Mouse (Mus musculus) liver, embryonic 16.5 days (tissue): ENCODE data around the gene Kcnn1. TPM values are rescaled to one million over a fixed set of nuclear protein-coding genes. Genes with fewer than 3 reads are reported as not detected.

Source experiments
- ATAC-seq: fragments of 200-750 bp; cut with Nextera tagmentation; 2 replicates; pipeline ENCODE4 v1.8.0; 2017; ENCODE audit warnings: low read depth, mild to moderate bottlenecking, moderate number of reproducible peaks, moderate library complexity
- H3K27ac ChIP-seq: fragments of 300-500 bp; sonication (generic); 2 replicates; pipeline ENCODE4 v1.5.1; 2014; ENCODE audit warnings: mild to moderate bottlenecking, low read length
- H3K27me3 ChIP-seq: fragments of 300-500 bp; sonication (generic); 2 replicates; pipeline ENCODE4 v1.6.1; 2014; ENCODE audit warnings: low read depth, low read length, mixed read lengths; ENCODE audit not compliant: control insufficient read depth, insufficient read depth
- H3K36me3 ChIP-seq: fragments of 300-500 bp; sonication (generic); 2 replicates; pipeline ENCODE4 v1.6.1; 2014; ENCODE audit warnings: mild to moderate bottlenecking; ENCODE audit not compliant: control insufficient read depth, insufficient read depth
- H3K4me1 ChIP-seq: fragments of 300-500 bp; sonication (generic); 2 replicates; pipeline ENCODE4 v1.6.1; 2014; ENCODE audit warnings: low read depth, low read length, mixed read lengths; ENCODE audit not compliant: control insufficient read depth
- H3K4me2 ChIP-seq: fragments of 300-500 bp; sonication (generic); 2 replicates; pipeline ENCODE4 v1.6.1; 2014; ENCODE audit warnings: low read depth, low read length, mixed read lengths
- H3K4me3 ChIP-seq: fragments of 300-500 bp; sonication (generic); 2 replicates; pipeline ENCODE4 v1.5.1; 2014; ENCODE audit warnings: low read depth, mild to moderate bottlenecking, low read length
- H3K9ac ChIP-seq: fragments of 300-500 bp; sonication (generic); 2 replicates; pipeline ENCODE4 v1.6.1; 2014; ENCODE audit warnings: low read depth, low read length
- H3K9me3 ChIP-seq: fragments of 300-500 bp; sonication (generic); replicated peaks from 2 replicates; pipeline ENCODE4 v1.6.1; 2016; ENCODE audit warnings: low read length; ENCODE audit not compliant: control insufficient read depth
- WGBS: fragments of 180-500 bp; shearing (Covaris S2); extraction: QIAGEN DNeasy Blood & Tissue Kit; methylation state at CpG from one replicate; pipeline ENCODE4 v1.1.7; 2014; ENCODE audit not compliant: insufficient replicate concordance; 5-methylcytosine and 5-hydroxymethylcytosine counted together
- polyA plus RNA-seq: library from polyadenylated mRNA; unstranded; fragments of >200 nt; fragmentation: Nextera tagmentation; extraction: Ambion mirVana; gene quantifications from 2 replicates; pipeline ENCODE4 v1.2.1, GENCODE M21; 2015

The Kcnn1 gene
- polyA plus RNA-seq: 0.20 and 0.46 TPM in 2 replicates

DNA sequence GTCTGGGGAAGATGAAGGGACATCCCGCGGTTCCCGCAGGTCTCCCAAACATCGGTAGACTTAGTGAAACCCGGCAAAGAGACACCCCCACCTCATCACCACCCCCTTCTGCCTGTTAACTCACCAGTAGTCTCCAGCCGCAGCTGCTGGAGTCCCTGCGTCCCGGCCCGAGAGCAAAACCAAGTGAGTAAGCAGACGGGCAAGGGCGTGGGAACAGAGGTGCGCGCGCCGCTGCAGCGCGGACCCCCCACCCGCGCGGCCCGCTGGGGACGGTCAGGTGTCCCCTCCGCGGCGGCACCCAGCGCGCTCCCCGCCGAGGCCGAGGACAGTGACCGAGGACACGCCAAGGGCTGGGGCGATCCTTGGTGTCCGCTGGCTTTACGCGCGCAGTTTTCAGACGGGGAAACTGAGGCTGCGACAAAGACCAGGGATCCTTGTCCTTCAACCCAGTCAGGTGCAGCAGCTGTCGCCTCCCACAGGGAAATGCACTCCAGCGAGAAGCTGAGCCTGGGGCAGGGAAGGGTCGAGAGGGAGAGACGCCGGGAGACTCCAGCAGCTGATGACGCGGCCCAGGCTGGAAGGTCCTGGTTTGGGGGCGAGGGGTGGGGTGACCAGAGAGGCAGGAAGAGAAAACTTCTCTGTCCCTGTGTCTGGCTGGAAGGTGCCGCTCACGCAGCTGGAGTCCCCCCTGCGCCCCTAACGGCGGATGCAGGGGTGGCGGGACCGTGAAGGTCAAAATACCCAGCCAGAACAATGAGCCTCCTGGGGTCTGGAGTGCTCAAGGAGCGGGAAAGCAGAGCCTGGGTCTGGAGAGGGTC, at the start of gene Kcnn1:
Gene Kcnn1, minus strand, starts transcription at position 435 of the 818 bp plus-strand sequence.
- 1% methylated on average over 55 of the region's 55 CpGs for WGBS
- H3K9ac ChIP-seq: no peak within 1 kb of the TSS
- peak within 1 kb of the TSS; percentile 44 for H3K4me2 ChIP-seq
- no peak for ATAC-seq
- H3K4me3 ChIP-seq: peak within 1 kb of the TSS; percentile 22
- peaks cover 2% of the 10 kb centered on the region; the same call in 1 of the 2 replicates for H3K36me3 ChIP-seq
- H3K27me3 ChIP-seq: peaks cover 49% of the 10 kb centered on the region
- H3K9me3 ChIP-seq: no peaks in the 10 kb centered on the region
- H3K4me1 ChIP-seq: peaks cover 44% of the 10 kb centered on the region
- no peak within 1 kb of the TSS for H3K27ac ChIP-seq

DNA sequence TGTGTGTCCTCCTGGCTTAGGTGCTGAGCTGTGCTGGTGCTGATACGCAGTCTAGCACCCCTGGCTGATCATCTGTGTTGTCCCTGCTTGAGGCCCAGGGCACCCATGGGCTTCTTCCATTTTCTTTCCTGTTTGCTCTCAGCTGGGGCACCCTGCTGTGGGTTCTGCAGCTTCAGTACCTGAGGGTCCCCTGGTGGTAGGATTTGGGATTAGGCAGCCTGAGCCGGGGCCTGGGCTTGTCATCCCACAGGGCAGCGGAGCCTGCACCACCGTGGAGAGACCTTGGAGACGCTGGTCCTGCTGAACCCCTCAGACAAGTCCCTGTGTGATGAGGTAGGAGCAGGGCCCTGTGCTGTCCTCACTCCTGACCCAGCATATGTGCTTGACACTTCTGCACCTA, 48.5 kb upstream of the Kcnn1 start:
- Histone ChIP-seq H3K9ac (no peak overlapping the region), H3K9me3 (no peaks in the 10 kb centered on the region), H3K27ac (no peak overlapping the region), H3K36me3 (peaks cover 33% of the 10 kb centered on the region), H3K27me3 (no peaks in the 10 kb centered on the region), H3K4me3 (no peak overlapping the region), H3K4me1 (peaks cover 5% of the 10 kb centered on the region), H3K4me2 (no peak overlapping the region)
- no peak for ATAC-seq
- WGBS: 77% methylated on average over 5 of the region's 5 CpGs

DNA sequence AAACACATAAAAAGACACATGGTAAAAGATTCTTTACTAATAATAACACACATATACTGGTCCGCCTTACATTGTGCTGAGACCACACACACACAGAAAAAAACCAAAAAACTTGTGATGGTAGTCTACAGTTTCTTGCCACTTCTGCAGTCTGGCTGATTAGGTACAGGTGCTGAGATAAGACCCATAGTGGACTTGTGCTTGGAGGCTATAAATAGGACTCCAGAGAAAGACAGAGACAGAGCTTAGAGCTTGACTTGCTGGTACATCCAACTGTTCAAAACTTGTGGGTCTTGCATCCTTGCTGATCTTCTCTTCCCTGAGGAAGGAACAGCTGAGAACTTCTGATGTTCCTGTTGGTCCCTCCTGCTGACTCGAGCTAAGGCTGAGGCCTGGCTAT, 44.5 kb upstream of the Kcnn1 start:
- no peaks in the 10 kb centered on the region for H3K27me3 ChIP-seq
- no peak overlapping the region for H3K4me3 ChIP-seq
- H3K27ac ChIP-seq: no peak overlapping the region
- H3K4me1 ChIP-seq: peaks cover 20% of the 10 kb centered on the region
- ATAC-seq: no peak
- peaks cover 1% of the 10 kb centered on the region for H3K36me3 ChIP-seq
- H3K9me3 ChIP-seq: no peaks in the 10 kb centered on the region
- 39% methylated on average over 2 of the region's 2 CpGs for WGBS
- H3K9ac ChIP-seq: no peak overlapping the region
- H3K4me2 ChIP-seq: no peak overlapping the region

DNA sequence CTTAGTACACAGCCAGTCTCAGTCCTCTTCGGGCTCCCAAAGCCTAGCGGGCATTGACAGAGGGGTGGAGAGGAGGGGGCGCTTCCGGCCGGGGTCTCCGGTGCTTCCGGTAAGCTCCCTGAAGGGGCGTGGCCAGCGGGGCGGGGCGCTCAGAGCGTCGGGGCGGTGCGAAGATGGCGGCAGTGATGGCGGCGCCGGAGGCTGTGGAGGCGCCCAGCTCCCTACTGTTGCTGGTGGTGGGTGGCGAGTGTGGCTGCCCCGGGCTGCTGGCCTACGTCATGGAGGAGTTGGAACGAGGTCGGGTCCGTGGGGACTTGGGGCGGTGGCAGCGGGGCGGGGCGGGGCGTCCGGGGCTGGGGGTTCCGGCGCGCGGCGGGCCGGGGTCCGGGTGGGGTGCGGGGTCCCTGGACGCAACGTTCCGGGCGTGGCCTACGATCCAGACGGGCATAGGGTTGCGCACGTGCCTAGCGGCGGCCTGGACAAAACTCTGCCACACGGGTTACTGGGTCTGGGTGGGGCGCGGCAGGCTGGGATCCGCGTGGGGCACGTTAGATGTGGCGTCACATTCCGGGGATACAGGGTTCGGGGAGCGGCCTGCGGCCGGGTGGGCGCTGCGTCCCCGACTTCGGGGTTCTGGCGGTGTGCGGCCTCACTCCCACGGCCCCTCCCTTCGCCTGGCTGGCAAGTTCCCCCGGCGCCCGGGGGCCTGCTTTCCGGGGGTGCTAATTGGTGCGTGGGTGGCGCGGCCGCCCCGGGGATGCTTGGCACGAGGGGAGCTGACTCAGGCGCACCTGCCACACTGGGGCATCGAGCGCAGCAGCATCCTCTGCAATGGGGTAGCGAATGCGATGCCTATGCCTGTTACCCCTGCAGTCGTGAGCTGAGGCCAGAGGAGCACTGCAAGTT, 43.0 kb upstream of the Kcnn1 start, which contains the start of gene Map1s:
Gene Map1s, plus strand, starts transcription at position 102 of the 906 bp plus-strand sequence.
- Histone ChIP-seq H3K4me2 (peak within 1 kb of the TSS; percentile 92), H3K4me3 (peak within 1 kb of the TSS; percentile 81), H3K36me3 (no peaks in the 10 kb centered on the region), H3K27me3 (no peaks in the 10 kb centered on the region), H3K9me3 (no peaks in the 10 kb centered on the region), H3K9ac (peak within 1 kb of the TSS; percentile 85), H3K27ac (peak within 1 kb of the TSS; percentile 75), H3K4me1 (peaks cover 20% of the 10 kb centered on the region)
- 1% methylated on average over 85 of the region's 86 CpGs for WGBS
- ATAC-seq: peak; percentile 77

DNA sequence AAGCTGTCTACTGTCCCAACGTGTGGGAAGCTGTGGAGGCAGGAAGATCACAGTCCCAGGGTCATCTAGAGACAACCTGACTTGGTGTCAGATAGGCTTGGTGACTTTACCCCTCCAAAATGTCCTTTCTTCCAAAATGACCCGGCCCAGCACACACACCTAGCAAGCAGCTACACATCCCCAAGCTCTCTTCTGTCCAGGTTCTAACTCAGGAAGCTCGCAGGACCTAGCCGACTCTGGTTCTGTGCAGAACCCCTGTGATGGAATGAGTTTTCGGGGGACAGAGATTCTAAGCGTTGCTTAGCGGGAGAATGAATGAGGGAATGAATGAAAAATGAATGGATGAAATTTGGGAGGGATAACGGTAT, 42.4 kb upstream of the Kcnn1 start:
- peak overlapping the region; percentile 92 for H3K4me2 ChIP-seq
- peak overlapping the region; percentile 81 for H3K4me3 ChIP-seq
- H3K27me3 ChIP-seq: no peaks in the 10 kb centered on the region
- no peak for ATAC-seq
- peak overlapping the region; percentile 85 for H3K9ac ChIP-seq
- 6% methylated on average over 8 of the region's 8 CpGs for WGBS
- peaks cover 20% of the 10 kb centered on the region for H3K4me1 ChIP-seq
- no peaks in the 10 kb centered on the region for H3K9me3 ChIP-seq
- H3K36me3 ChIP-seq: no peaks in the 10 kb centered on the region
- peak overlapping the region; percentile 75 for H3K27ac ChIP-seq

DNA sequence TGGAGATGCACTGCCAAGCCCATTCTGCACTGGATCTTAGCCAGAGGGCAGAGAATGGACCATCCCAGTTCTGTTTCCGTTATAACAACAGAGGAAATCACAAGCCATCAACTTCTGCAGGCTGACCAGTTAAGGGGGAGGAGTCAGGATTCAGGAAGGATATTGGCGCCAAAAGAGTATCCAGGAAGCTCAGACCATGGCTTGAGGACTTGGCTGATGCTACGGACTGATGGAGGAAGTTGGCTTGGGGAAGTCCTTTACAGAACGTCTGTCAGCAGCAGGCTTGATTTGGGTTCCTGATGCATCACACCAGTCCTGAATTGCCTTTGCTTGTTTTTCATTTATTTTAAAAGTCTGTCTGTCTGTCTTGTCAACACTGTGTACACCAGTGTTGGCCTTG, 41.5 kb upstream of the Kcnn1 start:
- peak overlapping the region; percentile 75; the same call in 1 of the 2 replicates for H3K27ac ChIP-seq
- peaks cover 20% of the 10 kb centered on the region for H3K4me1 ChIP-seq
- no peaks in the 10 kb centered on the region for H3K27me3 ChIP-seq
- H3K4me3 ChIP-seq: no peak overlapping the region
- H3K36me3 ChIP-seq: no peaks in the 10 kb centered on the region
- H3K9ac ChIP-seq: no peak overlapping the region
- WGBS: 21% methylated on average over 4 of the region's 4 CpGs
- H3K4me2 ChIP-seq: no peak overlapping the region
- no peak for ATAC-seq
- no peaks in the 10 kb centered on the region for H3K9me3 ChIP-seq

DNA sequence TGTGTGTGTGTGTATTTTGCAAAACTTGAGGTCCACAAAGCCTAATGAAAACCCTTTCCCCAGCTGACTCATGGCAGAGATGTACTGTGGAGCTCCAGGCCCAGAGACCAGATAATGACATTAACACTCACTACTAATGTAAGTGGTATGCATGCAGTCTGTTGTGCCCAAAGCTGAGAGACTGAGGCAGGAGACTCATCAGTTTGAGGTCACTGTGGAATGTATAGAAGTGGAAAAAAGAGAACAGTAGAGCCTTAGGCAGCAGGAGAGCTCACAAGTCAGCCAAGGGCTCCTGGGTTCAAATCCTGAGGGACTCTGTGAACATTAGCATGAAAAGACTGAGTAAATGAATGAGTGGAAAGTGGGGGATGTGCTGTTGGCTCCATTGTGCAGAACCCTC, 40.5 kb upstream of the Kcnn1 start:
- H3K27me3 ChIP-seq: no peaks in the 10 kb centered on the region
- H3K4me2 ChIP-seq: no peak overlapping the region
- no peak overlapping the region for H3K9ac ChIP-seq
- no peak for ATAC-seq
- no peak overlapping the region for H3K4me3 ChIP-seq
- no peak overlapping the region for H3K27ac ChIP-seq
- H3K36me3 ChIP-seq: no peaks in the 10 kb centered on the region
- H3K4me1 ChIP-seq: peaks cover 20% of the 10 kb centered on the region
- H3K9me3 ChIP-seq: no peaks in the 10 kb centered on the region

DNA sequence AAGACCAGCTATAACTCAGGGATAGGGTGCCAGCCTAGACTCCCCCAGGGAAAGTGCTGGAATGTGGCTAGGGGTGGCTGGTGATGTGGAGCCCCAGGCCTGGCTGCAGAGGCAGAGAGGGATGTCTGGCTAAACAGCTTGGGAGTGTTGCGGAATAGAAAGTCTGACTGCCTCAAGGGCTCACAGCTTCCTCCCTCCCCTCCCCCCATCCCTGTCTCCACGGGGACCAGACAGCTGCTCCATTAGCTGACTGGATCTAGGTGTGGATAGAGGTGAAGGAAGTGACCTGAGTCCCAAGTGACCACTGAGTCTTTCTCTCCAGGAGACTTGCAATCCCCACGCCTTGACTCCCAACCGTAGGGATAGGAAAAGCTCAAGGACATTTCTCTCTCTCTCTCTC, 40.1 kb upstream of the Kcnn1 start:
- H3K36me3 ChIP-seq: no peaks in the 10 kb centered on the region
- ATAC-seq: no peak
- H3K4me3 ChIP-seq: no peak overlapping the region
- no peak overlapping the region for H3K27ac ChIP-seq
- peaks cover 24% of the 10 kb centered on the region for H3K4me1 ChIP-seq
- H3K27me3 ChIP-seq: no peaks in the 10 kb centered on the region
- 60% methylated on average over 4 of the region's 4 CpGs for WGBS
- no peak overlapping the region for H3K9ac ChIP-seq
- no peaks in the 10 kb centered on the region for H3K9me3 ChIP-seq
- H3K4me2 ChIP-seq: no peak overlapping the region

DNA sequence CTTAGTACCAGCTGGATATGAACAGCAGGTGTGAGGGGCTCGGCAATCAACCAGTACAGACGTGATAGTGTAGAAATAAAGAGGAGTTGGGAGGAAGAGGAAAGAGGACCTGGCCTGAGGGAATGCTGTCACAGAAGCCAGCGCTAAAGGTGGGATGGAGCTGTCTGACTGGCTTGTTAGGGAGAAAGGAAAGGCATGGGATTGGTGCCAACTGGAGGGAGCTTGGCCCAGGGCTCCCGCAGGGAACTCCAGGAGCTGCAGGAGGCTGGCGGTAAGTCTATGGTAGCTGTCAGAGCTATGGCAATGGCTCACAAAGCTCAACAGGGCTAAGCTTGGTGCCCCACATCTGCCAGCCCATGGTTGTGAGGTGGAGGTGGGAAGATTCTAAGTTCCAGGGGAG, 39.2 kb upstream of the Kcnn1 start:
- no peak overlapping the region for H3K9ac ChIP-seq
- no peak overlapping the region for H3K4me2 ChIP-seq
- H3K27me3 ChIP-seq: no peaks in the 10 kb centered on the region
- whole genome bisulfite sequencing: 50% methylated on average over 5 of the region's 5 CpGs
- no peak overlapping the region for H3K4me3 ChIP-seq
- ATAC-seq: no peak
- peaks cover 24% of the 10 kb centered on the region for H3K4me1 ChIP-seq
- no peaks in the 10 kb centered on the region for H3K36me3 ChIP-seq
- H3K27ac ChIP-seq: no peak overlapping the region
- H3K9me3 ChIP-seq: no peaks in the 10 kb centered on the region
